Mouse (Mus musculus): ENCODE data around the gene Arih1.
"Not testable (repeated sequence)": the region's sequence is repeated elsewhere in the genome, so short reads cannot be mapped to it uniquely, and the experiment has no call there.

Gene Arih1

GRCm38 (mm10) chr9:59458416-59458815 lies 28.0 kb downstream of the Arih1 start:
- DNase-seq, result no peak

- no peak for DNase-seq
Observed at GRCm38 (mm10) chr9:59457671-59458070, 28.7 kb downstream of the Arih1 start.

DNA sequence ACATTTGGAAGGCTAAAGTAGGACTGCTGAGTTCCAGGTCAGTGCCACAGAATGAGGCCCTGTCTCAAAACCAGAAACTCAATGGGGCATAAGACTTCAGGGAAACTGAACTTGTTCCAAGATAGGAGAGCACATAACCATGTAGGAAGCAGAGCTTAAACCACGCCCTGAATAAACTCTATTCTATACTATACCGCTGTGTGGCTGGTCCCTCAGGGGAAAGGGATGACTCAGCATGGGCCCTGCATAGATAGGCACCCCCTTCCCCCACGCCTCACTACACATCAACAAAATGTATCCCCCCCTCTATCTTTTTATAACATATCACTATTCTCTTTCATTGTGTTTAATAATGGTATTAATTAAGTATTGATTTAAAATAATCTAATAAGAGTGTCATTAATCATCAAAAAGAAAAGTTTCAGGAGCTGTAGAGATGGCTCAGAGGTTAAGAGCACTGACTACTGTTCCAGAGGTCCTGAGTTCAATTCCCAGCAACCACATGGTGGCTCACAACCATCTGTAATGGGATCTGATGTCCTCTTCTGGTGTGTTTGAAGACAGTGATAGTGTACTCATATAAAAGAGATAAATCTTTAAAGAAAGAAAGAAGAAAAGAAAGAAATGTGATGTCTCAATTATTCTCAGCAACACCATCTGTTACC lies 30.9 kb downstream of the Arih1 start:
- DNase-seq, result no peak

GRCm38 (mm10) chr9:59433729-59434128 lies 52.7 kb downstream of the Arih1 start:
- no peak for DNase-seq

- no peak for DNase-seq
Observed at GRCm38 (mm10) chr9:59431626-59432025, 54.8 kb downstream of the Arih1 start.

GRCm38 (mm10) chr9:59420487-59420886 lies 65.9 kb downstream of the Arih1 start:
- no peak for DNase-seq

DNA sequence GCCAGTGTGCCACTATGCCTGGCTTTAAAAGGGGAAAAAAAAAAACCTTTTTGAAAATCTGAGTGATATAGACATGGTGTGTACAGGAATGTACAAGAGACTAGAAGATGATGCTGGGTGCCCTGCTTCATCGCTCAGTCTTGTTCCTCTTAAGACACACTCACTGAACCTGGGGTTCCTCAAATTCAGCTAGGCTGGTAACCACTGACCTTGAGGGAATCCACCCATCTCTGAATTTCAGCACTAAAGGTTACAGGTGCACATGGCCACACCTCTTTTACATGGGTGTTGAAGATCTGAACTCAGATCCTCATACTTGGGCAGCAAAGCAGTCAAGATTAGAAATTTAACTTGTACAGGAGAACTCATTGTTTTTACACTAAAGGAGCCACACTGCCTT lies 79.1 kb downstream of the Arih1 start:
- no peak for DNase-seq

DNA sequence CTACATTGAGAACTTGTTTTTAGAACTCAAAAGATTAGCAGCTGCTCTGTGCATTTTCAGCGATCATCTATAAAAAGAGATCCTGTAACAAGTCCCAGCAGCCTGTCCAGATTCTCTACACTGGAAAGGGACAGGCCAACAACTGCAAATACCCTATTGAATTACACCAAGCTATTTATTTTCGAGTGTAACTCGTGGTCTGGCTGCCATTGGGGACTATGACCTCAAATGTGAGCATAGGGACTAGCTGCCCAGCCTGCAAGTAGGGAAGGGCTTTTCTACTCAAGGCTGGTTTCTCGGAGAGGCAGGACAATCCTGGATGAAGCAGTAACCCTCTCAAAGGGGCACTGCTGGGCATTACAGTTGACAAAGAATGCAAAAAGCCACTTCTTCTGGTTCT lies 97.3 kb downstream of the Arih1 start:
- no peak for DNase-seq

- no peak for DNase-seq
Observed at GRCm38 (mm10) chr9:59388311-59388710, 98.1 kb downstream of the Arih1 start.

- no peak for DNase-seq
Observed at GRCm38 (mm10) chr9:59387461-59387860, 99.0 kb downstream of the Arih1 start.

- DNase-seq, result no peak
Observed at GRCm38 (mm10) chr9:59375626-59376025, 110.8 kb downstream of the Arih1 start.

- DNase-seq, result no peak
Observed at GRCm38 (mm10) chr9:59369646-59370045, 116.8 kb downstream of the Arih1 start.

GRCm38 (mm10) chr9:59369220-59369619 lies 117.2 kb downstream of the Arih1 start:
- DNase-seq, result no peak

DNA sequence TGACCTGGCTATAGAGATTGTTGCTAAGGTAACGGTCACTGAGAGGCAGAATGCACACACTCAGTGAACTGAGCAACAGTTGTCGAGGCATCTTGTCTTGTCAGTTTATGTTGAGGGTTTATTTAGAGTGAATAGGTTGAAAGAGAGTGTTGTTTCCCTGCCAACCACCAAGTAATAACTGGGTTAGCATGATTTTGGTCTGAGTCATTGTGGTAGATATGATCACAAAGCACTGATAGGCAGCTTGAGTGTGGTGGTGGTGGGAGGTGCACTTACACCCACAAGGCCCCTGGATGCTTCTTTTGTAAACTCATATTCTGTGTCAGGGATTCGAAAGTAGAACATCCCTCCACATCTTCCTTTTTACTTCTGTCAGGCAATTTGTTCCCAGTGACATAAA lies 125.9 kb downstream of the Arih1 start:
- DNase-seq, result not testable (repeated sequence)

- not testable (repeated sequence) for DNase-seq
Observed at GRCm38 (mm10) chr9:59358041-59358440, 128.4 kb downstream of the Arih1 start.

DNA sequence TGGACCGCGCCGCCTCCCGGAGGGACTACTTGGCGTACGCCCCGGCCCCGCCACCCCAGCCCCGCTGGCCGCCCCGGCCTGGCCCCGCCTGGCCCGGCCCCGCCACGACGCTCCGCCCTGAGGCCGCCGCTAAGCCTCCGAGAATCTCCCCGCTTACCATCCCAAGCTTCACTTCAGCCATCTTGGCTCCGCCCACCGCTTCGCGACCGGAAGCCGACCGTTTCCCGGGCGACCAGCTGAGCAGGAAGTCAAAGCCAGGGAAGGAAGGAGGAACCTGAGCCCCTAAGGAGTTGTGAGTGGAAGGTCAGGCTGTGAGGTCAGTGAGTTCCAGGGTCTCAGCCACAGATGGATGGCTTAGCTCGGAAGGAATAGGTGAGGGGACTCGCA lies 133.2 kb downstream of the Arih1 start, which contains the start of gene Bbs4:
Gene Bbs4 (minus strand): TSS at position 256 of the 387 bp plus-strand sequence.
- peak; percentile 96 to 98 for DNase-seq

GRCm38 (mm10) chr9:59352586-59353252 lies 133.7 kb downstream of the Arih1 start:
- no peak for DNase-seq

DNA sequence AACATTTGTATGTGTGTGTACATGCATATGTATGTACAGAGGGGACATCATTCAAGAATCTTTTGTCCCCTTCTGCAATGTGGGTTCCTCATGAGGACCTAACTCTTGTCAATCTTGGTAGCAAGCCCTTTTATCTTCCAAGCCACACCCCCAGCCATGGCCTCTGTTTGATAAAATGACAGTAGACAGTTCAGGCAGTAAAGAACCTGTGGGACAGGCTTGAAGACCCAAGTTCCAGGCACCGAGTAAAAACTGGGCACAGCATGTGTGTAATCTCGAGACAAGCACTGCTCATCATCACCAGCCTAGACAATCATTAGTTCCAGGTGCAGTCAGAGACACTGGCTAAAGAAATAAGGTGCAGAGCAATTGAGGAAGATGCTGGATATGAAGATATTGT lies 140.2 kb downstream of the Arih1 start:
- DNase-seq, result no peak

- peak in 1 of 2 experiments; percentile 45 for DNase-seq
Observed at GRCm38 (mm10) chr9:59340002-59340401, 146.4 kb downstream of the Arih1 start.

DNA sequence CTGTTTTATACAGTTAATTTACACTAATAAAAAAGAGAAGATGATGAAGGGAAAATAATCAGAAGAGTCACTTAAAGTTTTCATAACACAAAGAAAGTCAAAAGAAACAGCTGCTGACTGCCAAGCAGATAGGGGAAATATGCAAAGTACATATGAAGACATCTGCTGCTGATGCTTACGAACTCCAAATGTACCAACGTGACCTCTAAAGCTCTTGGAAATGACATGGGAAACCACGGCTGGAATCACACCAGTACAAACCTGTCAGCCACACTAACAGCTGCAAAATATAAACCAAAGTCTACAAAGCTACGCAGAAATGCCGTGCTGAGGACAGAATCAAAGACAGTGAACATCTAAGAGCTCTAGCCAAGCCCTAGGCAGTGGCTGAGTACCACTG lies 147.3 kb downstream of the Arih1 start:
- DNase-seq, result no peak

DNA sequence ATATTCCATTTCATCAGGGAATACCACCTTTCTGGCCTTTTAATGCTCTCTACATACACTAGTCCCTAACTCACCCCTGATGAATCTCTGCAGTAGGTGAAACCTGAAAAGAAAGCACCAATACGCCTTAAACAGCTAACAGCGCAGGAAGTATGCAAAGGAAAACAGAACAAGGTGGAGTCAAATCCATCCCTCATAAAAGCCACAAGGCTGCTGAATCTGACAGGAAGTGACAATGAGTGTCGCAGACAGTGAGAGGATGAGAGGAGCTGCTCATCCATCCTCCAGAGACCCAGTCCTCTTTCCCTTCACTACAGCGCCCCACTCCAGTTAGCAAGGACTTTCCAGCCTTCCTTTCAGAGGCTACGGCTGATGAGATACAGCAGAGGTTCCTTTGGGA lies 148.0 kb downstream of the Arih1 start:
- no peak for DNase-seq
